Mouse (Mus musculus): ENCODE data around the gene Prdm9.
"Not testable (repeated sequence)": the region's sequence is repeated elsewhere in the genome, so short reads cannot be mapped to it uniquely, and the experiment has no call there.

Prdm9 gene

GRCm38 (mm10) chr17:15564014-15564927 lies at the start of gene Prdm9:
TSS of gene Prdm9 (minus strand) at chr17:15564354.
- CTCF ChIA-PET: interaction anchor here in 1 of 4 experiments (0.6 to 1.2 kb wide), 3 partner anchors 13 to 259 kb away, joined by 3 read pairs; partner anchors contain the start of gene Pdcd2
- POLR2A ChIA-PET: interaction anchor here (0.6 to 2.3 kb wide), 75 partner anchors 9 to 1670 kb away, joined by 3 to 38 read pairs (median 4); partner anchors contain the start of genes Pdcd2 (in 4 of the 4), Psmb1 (in 3 of the 4), Tbp (in 3 of the 4) and 1600012H06Rik (in 1 of the 4)

- ChIA-PET CTCF (interaction anchor here in 1 of 4 experiments (0.6 kb wide), 1 partner anchor 165 kb away, joined by 3 read pairs; no protein-coding TSS in a partner anchor), POLR2A (interaction anchor here in 1 of 4 experiments (0.6 kb wide), 1 partner anchor 997 kb away, joined by 3 read pairs; no protein-coding TSS in a partner anchor)
Observed at GRCm38 (mm10) chr17:15599496-15599895, 35.3 kb upstream of the Prdm9 start.

GRCm38 (mm10) chr17:15591216-15591881 lies 27.2 kb upstream of the Prdm9 start:
- ChIA-PET POLR2A (no interaction called here), CTCF (interaction anchor here in 1 of 4 experiments (0.7 kb wide), 1 partner anchor 68 kb away, joined by 3 read pairs; no protein-coding TSS in a partner anchor)

DNA sequence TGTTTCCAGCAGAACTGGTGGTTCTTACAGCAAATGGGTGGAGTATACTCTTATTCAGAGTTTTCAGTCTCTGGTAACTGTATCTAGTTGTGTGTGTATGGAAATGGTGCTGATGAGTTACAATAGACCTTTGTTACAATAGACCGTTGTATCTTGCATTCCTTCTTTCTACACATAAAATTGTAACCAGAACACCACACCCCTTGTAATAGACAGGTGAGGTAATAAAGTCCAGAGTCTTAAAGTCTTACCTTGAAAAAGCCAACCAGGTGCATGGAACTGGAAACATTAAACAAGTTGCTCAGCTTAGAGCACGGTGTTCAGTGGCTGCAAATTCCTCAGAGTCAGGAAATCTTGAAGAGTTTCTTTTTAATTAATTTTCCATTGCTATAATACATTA lies 24.0 kb upstream of the Prdm9 start:
- CTCF ChIA-PET: interaction anchor here in 2 of 4 experiments (0.6 to 0.7 kb wide), 2 partner anchors 486 to 865 kb away, joined by 3 read pairs; no protein-coding TSS in a partner anchor
- POLR2A ChIA-PET: no interaction called here

- ChIA-PET CTCF (interaction anchor here in 1 of 4 experiments (0.6 kb wide), 2 partner anchors 10 to 217 kb away, joined by 3 to 4 read pairs; no protein-coding TSS in a partner anchor), POLR2A (no interaction called here)
Observed at GRCm38 (mm10) chr17:15585691-15586090, 21.5 kb upstream of the Prdm9 start.

DNA sequence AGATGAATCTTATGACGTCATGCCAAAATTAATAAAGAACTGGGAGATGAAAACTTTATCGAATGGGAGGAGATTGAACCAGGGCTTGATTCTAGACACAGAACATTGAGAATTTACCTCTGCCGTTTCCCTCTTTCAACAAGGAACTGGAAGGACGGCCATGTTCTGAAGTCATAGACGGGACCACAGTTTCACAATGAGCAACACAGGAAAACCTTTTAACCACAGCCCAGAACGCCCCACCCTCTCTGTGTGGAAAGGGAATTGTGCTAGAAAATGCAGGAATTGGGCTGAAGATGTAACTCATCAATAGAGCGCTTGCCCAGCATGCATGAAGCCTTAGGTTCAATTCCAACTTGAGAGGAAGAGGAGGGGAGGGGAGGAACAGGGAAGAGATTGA lies 18.9 kb upstream of the Prdm9 start:
- CTCF ChIA-PET: interaction anchor here in 1 of 4 experiments (0.5 kb wide), 1 partner anchor 208 kb away, joined by 4 read pairs; no protein-coding TSS in a partner anchor

DNA sequence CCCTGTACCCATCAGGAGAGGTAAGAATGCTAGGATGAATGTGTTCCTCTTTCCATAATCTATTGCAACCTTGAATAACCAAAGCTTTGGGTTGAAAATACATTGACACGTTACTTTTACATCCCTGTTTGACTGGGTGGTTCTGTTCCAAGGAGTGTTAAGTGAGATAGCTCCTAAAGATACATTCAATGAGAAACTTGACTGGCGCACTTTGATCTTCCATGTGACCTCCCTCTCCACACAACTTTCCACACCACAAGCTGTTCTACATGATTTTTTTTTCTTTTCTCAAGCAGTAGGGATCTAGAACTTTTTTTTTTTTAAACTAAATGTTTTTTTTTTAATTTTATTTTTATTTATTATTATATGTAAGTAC lies 15.9 kb upstream of the Prdm9 start:
- POLR2A ChIA-PET: interaction anchor here in 1 of 4 experiments (1.1 kb wide), 1 partner anchor 15 kb away, joined by 3 read pairs; no protein-coding TSS in a partner anchor
- CTCF ChIA-PET: no interaction called here

More for the DNA sequence above, 18.9 kb upstream of the Prdm9 start:
- POLR2A ChIA-PET: no interaction called here

- CTCF ChIA-PET: no interaction called here
- POLR2A ChIA-PET: no interaction called here
Observed at GRCm38 (mm10) chr17:15579410-15580071, 15.4 kb upstream of the Prdm9 start.

GRCm38 (mm10) chr17:15577291-15577694 lies 13.1 kb upstream of the Prdm9 start:
- ChIA-PET CTCF (interaction anchor here (0.6 to 1.4 kb wide), 9 partner anchors 11 to 594 kb away, joined by 3 to 7 read pairs (median 5); no protein-coding TSS in a partner anchor), POLR2A (interaction anchor here in 3 of 4 experiments (0.6 to 2.2 kb wide), 13 partner anchors 8 to 128 kb away, joined by 3 to 7 read pairs (median 4); partner anchors contain the start of genes Prdm9 (in 3 of the 3), Chd1 (in 2 of the 3), Psmb1 (in 1 of the 3) and Tbp (in 1 of the 3))

- CTCF ChIA-PET: no interaction called here
- POLR2A ChIA-PET: interaction anchor here in 1 of 4 experiments (0.7 kb wide), 1 partner anchor 27 kb away, joined by 4 read pairs; no protein-coding TSS in a partner anchor
Observed at GRCm38 (mm10) chr17:15575056-15575455, 10.9 kb upstream of the Prdm9 start.

DNA sequence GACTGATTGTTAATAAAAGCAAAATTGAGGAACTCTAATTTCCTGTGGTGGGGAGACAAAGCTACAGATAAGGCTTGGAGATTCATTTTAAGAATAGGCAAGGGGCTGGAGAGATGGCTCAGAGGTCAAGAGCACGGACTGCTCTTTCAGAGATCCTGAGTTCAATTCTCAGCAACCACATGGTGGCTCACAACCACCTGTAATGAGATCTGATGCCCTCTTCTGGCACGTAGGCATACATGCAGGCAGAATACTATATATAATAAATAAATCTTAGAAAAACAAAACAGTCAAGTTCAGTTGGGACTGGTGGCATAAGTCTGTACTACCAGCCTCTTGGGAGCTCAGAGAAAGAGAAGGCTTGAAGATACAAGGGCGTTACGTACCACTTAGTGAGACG lies 2.8 kb upstream of the Prdm9 start:
- ChIA-PET CTCF (interaction anchor here in 3 of 4 experiments (1.0 to 1.5 kb wide), 3 partner anchors 10 to 156 kb away, joined by 3 to 5 read pairs (median 4); no protein-coding TSS in a partner anchor), POLR2A (interaction anchor here in 2 of 4 experiments (1.0 to 1.4 kb wide), 3 partner anchors 11 to 40 kb away, joined by 3 to 5 read pairs (median 4); partner anchors contain the start of gene Pdcd2 (in 2 of the 2))

DNA sequence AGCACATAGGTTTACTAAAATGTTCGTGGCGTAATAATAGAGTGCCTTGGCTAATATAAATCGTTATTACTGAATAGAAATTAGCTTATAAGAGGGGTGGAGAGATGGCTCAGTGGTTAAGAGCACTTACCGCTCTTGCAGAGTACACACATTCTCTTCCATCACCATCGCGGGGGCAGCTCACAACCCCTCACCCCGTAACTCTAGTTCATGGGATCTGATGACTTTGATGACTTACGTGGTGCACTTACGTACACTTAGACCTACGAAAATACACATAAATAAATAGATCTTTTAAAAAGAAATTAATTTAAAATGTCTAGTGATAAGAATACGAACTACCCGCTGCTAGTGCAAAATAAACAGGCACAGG lies 760 bp upstream of the Prdm9 start:
- POLR2A ChIA-PET: interaction anchor here (0.6 to 2.3 kb wide), 56 partner anchors 8 to 1499 kb away, joined by 3 to 38 read pairs (median 4); partner anchors contain the start of genes Pdcd2 (in 4 of the 4), Psmb1 (in 3 of the 4), Tbp (in 3 of the 4) and 1600012H06Rik (in 1 of the 4)
- CTCF ChIA-PET: interaction anchor here in 1 of 4 experiments (0.6 kb wide), 1 partner anchor 12 kb away, joined by 3 read pairs; no protein-coding TSS in a partner anchor

DNA sequence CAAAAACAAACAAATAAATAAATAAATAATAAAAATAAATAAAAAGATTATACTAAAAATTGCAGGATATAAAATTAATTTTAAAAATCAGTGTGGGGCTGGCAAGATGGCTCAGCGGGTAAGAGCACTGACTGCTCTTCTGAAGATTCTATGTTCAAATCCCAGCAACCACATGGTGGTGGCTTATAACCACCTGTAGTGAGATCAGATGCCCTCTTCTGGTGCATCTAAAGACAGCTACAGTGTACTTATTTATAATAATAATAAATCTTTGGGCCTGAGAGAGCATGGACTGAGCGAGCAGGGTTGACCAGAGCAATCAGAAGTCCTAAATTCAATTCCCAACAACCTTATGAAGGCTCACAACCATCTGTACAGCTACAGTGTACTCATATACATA lies 4.2 kb downstream of the Prdm9 start:
- CTCF ChIA-PET: interaction anchor here in 1 of 4 experiments (0.6 kb wide), 1 partner anchor 14 kb away, joined by 5 read pairs; no protein-coding TSS in a partner anchor
- POLR2A ChIA-PET: interaction anchor here in 1 of 4 experiments (1.0 kb wide), 1 partner anchor 10 kb away, joined by 3 read pairs; no protein-coding TSS in a partner anchor

DNA sequence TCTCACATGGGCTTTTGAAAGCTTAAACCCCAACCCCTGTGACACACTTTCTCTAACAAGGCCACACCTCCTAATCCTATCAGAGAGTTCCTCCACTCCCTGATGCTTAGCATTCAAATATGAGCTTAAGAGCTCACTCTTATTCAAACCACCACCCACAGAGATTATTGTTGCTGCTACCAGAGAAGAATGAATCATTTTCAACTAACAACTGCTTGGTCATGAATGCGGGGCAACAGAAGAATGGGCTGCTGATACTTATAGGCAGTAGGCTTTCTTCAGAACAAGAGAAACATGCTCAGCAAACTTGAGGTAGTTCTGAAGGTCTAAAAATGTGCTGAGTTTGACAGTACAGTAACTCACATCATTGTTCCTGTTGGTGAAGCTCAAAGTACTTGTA lies 14.4 kb downstream of the Prdm9 start:
- ChIA-PET CTCF (interaction anchor here in 1 of 4 experiments (0.7 kb wide), 1 partner anchor 440 kb away, joined by 4 read pairs; no protein-coding TSS in a partner anchor), POLR2A (interaction anchor here in 2 of 4 experiments (0.7 to 4.1 kb wide), 5 partner anchors 10 to 139 kb away, joined by 3 to 19 read pairs (median 3); partner anchors contain the start of gene Prdm9 (in 2 of the 2))

DNA sequence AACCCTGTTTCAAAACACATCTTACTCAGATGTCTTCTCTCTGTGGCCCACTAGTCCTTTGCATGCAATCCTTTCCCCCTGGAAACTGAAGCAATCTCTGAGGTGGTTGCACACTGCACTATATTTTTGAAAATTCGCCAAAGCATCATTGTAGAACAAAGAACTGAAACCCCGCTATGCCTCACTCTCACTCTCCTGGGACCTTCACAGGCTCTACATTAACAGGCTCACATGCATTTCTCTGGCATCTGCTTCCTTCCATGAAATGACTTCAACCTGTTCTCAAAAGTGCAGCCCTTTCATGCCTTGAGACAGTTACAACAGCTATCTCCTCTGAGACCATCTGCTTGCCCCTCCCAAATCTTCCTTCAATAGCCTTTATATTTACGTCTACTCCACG lies 17.7 kb downstream of the Prdm9 start:
- ChIA-PET POLR2A (interaction anchor here in 3 of 4 experiments (0.6 to 4.1 kb wide), 3 partner anchors 18 to 339 kb away, joined by 3 to 12 read pairs (median 3); partner anchors contain the start of gene Prdm9 (in 1 of the 3)), CTCF (no interaction called here)

DNA sequence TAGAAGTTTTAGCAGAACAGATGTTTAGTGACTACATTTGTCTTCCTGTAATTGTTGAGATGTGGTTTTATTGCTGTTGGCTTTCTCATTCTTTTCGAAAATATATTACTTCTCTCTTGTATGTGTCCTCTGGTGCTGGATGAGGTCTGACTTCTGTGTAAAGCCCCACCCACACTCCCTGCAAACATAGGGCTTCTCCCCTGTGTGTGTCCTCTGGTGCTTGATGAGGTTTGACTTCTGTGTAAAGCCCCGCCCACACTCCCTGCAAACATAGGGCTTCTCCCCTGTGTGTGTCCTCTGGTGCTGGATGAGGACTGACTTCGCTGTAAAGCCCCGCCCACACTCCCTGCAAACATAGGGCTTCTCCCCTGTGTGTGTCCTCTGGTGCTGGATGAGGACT lies 20.3 kb downstream of the Prdm9 start:
- CTCF ChIA-PET: not testable (repeated sequence)

DNA sequence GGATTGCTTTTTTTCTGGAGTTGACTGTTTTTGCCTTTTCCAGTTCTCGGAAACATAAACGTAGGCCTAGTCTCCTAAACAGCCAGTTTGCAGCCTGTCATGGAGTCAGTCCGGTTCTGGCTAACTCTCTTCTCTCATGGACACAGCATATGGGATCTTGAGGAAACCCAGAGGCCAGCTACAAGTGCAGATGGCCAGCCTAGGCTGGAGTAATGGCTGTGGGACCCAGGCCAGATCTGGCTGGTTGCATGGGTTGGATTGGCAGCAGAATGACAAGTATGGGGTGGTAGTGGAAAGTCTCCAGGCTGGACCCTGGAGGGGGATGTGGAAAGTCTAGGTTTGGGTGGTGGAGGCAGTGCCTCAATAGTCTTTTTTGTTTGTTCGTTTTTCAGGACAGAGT lies 23.8 kb downstream of the Prdm9 start:
- CTCF ChIA-PET: interaction anchor here in 2 of 4 experiments (0.6 kb wide), 2 partner anchors 12 to 183 kb away, joined by 3 to 10 read pairs; no protein-coding TSS in a partner anchor
- POLR2A ChIA-PET: interaction anchor here in 2 of 4 experiments (0.6 to 0.8 kb wide), 3 partner anchors 13 to 29 kb away, joined by 3 to 4 read pairs (median 3); partner anchors contain the start of gene Pdcd2 (in 2 of the 2)

More for the DNA sequence above, 20.3 kb downstream of the Prdm9 start:
- POLR2A ChIA-PET: interaction anchor here in 1 of 4 experiments (1.7 kb wide), 1 partner anchor 17 kb away, joined by 7 read pairs; the partner anchor contains the start of gene Pdcd2

Measured in embryonic stem cell, embryonic (primary cell).